Mouse (Mus musculus) urinary bladder, adult 2 months (tissue): ENCODE data around the gene Kifap3. TPM values are rescaled to one million over a fixed set of nuclear protein-coding genes. Genes with fewer than 3 reads are reported as not detected.

Experiments
- DNase-seq: peaks from one replicate; pipeline ENCODE4 v3.0.0; 2022; ENCODE audit warnings: low spot score
- polyA plus RNA-seq: library from polyadenylated mRNA; depleted of rRNA; stranded (reverse); fragments of >200 nt; gene quantifications from 2 replicates; pipeline ENCODE4 v1.2.3, GENCODE M21; 2012

The Kifap3 gene
- polyA plus RNA-seq, 1 experiment, result 15.7 TPM

- DNase-seq, result no peak
Observed at GRCm38 (mm10) chr1:163893774-163894527, 114.6 kb downstream of the Kifap3 start.

DNA sequence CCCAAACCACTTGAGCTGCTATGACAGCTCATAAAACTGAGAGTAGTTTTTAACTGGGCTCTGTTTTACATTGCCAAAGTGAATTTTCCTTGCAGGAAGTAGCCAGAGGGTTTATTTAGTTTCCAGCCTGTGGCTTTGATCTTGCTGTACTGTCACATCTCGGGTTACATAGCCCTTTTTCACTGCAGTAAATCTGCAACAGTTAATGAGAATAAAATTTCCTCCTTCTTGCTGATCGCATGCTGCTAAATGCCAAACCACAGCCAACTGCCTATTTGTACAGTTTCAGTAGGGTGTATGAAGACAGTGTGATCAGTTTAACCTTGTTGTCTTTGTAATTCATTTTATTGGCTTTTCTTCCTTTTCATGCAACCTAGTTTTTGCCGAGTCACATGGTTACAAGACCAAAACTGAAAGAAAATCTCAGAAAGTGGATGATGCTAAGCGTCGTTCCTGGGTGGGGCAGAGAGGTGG lies 118.9 kb downstream of the Kifap3 start:
- no peak for DNase-seq

DNA sequence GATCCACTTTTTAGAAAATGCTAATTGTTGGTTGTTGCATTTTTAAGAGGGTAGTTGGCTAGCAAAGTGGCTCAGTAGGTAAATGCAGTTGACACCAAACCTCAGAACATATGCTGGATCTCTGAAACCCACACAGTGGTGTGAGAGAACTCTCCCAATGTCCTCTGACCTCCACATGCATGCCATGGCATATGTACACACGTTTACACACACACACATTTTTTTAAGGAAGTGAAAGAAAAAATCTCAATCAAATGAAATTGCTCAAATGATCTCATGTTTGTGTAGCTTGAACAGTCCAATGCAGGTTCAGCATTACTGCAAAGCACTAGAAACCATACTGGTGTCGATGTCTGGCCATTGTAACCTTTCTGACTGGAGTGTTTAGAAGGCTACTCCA lies 120.2 kb downstream of the Kifap3 start:
- DNase-seq, result no peak

- DNase-seq, result no peak
Observed at GRCm38 (mm10) chr1:163900168-163900567, 120.8 kb downstream of the Kifap3 start.

GRCm38 (mm10) chr1:163903411-163903810 lies 124.0 kb downstream of the Kifap3 start:
- no peak for DNase-seq

DNA sequence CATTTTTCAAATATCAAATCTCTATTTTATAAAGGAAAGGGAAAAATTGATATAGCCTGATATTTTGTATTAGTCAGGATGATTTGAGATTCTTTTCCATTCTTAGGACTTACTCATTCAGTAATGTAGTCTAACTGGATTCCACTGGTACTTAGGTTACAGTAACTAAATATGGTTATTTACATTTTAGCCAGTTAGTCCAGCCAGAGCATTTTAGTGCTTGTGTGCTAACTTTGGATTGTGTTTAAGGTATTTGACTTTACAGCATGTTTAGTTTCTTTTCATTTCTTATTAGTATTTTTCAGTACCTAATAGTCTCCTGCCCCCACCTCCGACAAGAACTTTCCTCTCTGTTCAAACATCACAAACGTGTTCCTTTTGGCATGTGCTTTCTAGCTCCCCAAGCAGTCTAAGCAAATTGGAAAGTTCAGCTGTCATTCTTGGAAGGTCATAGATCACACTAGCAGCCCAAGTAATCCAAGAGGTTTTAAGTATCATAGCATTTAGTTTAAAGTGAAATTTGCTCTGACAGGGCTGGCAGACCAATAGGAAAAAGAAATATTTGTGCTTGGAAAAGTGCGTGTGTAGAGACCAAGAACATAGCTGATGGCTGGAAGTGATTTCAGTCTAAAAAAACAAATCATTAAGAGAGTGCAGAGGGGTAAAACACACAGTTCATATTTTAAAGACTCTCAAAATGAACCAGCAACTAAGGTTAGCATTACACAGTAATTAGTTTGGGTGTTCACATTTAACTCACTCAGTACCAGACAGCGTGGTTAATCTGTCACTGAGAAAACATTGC lies 127.8 kb downstream of the Kifap3 start:
- DNase-seq, result no peak

DNA sequence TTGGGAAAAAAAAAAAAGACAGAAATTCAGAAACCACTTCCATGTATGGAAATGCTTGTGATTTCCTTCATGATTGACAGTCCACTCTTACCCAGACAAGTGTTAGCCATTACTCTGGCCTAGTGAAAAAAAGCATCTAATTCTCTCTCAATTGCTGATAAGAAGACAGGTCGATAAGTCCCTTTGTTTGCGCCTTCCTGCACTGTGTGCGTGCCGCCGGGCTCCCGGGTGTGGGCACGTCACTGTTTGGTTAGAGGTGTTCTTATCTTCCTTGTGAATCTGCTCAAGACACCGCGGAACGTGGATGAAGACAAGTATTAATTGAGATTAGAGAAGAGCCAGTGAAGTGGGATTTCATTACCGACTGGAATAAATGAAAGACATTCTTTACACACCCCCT lies 129.0 kb downstream of the Kifap3 start:
- no peak for DNase-seq

- no peak for DNase-seq
Observed at GRCm38 (mm10) chr1:163910343-163910742, 131.0 kb downstream of the Kifap3 start.

- DNase-seq, result no peak
Observed at GRCm38 (mm10) chr1:163910785-163911184, 131.4 kb downstream of the Kifap3 start.

- DNase-seq, result no peak
Observed at GRCm38 (mm10) chr1:163911981-163912380, 132.6 kb downstream of the Kifap3 start.

DNA sequence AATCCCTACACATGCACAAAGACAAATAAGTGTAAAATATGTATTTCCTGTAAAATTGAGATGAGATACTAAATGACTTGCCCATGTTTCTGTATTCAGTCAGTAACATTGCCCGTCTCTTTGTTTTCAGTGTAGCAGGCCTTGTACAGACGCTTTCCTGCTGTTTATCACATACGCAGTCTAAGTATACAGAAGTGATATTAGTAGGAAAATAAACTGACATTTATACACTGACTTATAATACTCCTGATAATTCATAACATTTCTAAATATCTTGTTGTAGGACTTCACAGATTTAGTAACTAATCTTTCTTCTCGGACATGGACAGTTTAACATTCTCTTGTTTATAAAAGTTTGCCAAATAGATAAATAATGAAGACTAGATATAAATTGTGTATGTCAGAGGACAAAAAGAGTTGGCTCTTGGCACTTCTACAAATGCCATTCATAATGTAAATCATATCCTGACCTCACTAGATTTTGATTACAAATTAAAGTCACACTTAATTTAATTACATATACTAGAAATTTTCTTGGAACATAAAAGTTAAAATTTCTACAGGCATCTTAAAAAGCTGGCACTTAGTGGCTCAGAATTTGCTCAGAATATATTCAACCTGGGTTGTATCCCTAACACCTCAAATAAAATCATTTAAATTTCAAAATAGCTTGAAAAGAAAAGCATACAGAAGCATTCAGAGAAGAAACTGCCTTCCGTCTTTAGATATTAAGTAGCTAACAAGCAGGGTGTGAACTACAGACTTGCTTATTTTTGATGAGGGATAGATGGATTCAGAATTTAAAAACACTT lies 138.2 kb downstream of the Kifap3 start:
- DNase-seq, result no peak

DNA sequence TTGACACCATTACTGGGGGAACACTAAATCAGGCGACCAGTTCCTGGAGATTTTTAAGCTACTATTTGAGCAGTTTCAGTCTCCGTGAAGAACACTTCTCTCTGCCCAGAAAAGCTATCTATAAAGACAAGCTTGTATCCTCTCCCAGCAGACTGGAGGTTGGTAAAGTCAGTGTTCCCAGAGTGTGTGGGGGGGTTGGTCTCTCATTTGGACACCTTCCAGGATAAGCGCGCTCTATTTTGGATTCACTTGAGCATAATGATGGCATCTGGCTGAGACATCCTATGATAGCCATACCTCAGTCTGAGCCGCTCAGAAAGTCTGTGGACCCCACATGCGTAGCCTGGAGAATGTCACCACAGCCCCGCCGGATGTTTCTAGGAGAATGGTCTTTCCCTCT lies 144.7 kb downstream of the Kifap3 start:
- DNase-seq, result no peak

DNA sequence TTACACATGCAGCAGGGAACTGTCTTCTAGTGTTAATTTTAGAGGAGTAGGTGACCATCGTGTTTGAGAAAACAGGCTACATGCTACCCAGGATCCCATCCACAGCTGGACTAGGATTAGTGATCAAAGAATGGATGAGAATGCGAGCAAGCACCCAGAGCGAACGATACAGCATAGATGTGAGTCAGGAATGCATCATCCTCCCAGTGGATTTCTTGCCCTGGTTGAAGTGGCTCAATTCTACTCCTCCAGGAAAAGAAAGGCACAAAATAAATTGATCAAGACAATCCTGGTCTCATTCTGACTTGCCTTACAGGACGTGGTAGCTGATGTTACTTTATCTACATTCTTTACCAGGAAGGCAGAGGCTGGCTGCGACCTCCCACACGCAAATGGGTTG lies 149.5 kb downstream of the Kifap3 start, which contains the start of gene Scyl3:
Gene Scyl3, plus strand, starts transcription at position 255 of the 400 bp plus-strand sequence.
- DNase-seq, result no peak

DNA sequence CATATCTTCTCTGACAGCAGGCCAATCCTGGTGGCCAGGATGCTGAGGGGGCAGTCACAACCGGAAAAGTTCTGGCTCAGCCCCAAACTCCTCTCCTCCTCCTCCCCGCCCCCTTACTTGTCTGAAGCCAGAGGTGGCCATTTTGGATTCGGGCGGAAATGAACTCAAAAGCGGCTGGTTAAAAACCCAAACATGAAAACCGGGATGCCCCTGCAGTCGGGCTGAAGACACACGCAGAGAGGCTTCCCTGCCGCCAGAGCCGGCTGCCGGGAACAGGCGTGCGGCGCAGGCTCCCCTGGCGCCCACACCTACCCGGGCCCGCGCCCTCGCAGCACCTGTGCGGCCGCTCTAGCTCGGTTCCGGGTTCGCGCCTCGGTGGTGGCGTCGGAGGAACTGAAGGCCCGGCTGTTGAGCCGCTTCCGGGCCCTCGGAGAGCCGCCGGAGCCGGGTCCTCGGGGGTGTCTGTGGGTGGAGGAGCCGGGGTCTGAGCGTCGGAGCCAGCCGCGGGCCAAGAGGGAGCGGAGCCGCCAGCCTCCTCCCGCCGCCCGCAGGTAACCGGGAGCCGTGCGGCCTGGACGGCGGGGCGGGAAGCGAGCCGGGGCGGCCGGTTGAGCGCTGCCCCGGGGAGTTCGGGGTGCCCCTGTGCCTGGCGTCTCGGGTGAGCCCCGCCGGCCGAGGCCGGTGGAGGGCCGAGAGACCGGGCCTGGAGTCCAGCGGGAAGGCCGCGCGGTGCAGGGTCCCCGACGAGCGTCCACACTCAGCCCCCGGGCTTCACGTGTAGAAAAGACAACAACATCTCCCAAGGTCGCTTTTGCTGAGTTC lies 150.5 kb downstream of the Kifap3 start:
- peak; percentile 83 for DNase-seq

DNA sequence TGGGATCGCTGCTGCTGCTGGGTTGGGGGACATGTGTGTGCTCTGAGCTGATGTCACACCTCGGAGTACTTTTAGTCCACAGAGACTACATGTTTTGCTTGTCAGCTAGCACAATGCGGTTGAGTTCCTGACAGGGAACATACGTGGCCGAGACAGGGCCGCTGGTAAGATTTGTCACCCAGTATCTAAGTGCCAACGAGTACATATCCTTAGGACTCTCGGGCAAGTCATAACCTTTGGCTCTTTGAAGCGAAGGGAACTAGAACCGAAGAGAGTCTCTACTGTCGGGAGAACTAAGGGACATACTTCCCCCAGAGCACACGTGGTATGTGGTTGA lies 151.0 kb downstream of the Kifap3 start:
- no peak for DNase-seq

DNA sequence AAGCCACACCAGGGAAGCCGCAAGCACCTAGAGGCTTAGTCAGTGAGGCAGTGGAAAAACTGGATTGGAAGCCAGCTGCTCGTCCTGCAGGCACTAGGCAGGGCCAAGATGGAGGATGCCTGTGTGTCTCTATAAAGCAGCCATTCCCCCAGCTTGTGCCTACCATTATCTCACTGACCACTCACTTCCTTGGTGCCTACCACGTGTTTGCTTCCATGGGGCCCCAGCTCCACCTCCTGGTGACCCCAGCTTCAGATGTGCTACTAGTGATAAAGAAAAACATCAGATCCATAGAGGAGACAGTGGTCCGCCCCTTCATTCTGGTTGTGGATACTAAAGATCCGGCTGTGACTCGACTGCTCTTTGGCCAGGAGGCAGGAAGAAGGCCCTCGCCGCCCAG lies 152.4 kb downstream of the Kifap3 start:
- DNase-seq, result no peak

DNA sequence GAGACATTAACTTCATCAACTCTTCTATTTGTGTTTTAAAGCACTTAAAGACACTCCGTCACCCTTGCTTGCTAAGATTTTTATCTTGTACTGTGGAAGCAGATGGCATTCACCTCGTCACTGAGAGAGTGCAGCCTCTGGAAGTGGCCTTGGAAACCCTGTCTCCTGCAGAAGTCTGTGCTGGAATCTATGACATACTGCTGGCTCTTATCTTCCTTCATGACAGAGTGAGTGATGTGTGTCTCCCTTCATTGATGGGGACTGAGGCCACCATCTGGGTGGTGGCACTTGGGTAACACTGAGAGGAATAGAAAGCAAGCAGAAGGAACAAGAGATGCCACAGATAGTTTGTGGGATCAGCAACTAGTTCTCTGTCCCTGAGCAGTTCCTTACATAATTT lies 155.2 kb downstream of the Kifap3 start:
- DNase-seq, result no peak

DNA sequence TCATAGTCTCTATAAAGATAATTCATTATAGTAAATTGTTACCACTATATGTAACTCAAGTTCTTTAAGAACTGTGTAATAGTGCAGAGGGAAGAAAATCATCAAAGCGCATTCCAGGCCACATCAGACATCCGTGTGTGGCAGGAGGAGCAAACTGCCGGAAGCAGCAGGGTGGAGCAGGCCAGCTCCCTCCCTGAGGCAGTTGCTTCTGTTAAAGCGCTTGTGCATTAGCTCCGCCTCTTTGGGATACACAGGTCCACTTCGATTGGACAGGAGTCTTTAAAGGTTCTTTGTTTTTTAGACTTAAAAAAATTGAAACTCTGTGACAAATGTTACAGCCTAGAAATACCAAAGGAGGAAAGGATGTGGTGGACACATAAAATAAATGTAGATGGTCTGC lies 162.7 kb downstream of the Kifap3 start:
- DNase-seq, result no peak

GRCm38 (mm10) chr1:163953396-163953795 lies 174.0 kb downstream of the Kifap3 start:
- no peak for DNase-seq

GRCm38 (mm10) chr1:163958036-163958435 lies 178.7 kb downstream of the Kifap3 start:
- DNase-seq, result no peak

DNA sequence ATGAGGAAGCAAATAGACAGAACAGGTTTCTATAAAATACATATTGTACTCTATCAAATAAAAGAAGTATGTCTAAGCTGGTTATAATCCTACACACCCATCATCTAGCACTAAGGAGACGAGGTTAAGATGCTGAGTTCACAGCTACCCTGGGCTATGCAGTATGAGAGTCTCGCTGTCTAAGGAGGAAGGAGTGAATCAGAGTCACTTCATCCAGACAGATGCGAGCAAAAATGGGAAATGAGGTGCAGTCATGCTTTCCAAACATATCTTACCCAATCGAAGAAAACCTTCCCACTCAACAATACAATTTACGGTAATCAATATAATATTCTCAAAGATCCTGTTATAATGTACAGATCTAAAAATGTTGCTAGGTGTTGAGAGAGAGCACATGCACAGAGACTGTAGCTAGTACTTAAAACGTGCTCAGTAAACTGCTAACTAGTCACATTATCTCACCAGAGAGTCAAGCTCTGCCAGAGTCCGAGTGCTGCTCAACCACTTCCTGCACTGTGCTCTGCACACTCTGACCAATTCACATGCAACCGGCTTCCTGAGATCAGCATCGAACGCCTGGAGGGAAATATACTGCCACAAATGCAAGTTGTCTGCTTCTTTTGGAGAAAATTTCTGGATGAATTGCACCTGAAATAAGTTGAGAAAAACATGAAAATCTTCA lies 184.8 kb downstream of the Kifap3 start:
- DNase-seq, result no peak
